Mouse (Mus musculus) liver, embryonic 16.5 days (tissue): ENCODE measurements around the gene Zfp423. TPM values are rescaled to one million over a fixed set of nuclear protein-coding genes. Genes with fewer than 3 reads are reported as not detected.

Source experiments
- ATAC-seq: fragments of 200-750 bp; cut with Nextera tagmentation; 2 replicates; pipeline ENCODE4 v1.8.0; 2017; ENCODE audit warnings: low read depth, mild to moderate bottlenecking, moderate number of reproducible peaks, moderate library complexity
- H3K27ac ChIP-seq: fragments of 300-500 bp; sonication (generic); 2 replicates; pipeline ENCODE4 v1.5.1; 2014; ENCODE audit warnings: mild to moderate bottlenecking, low read length
- H3K27me3 ChIP-seq: fragments of 300-500 bp; sonication (generic); 2 replicates; pipeline ENCODE4 v1.6.1; 2014; ENCODE audit warnings: low read depth, low read length, mixed read lengths; ENCODE audit not compliant: control insufficient read depth, insufficient read depth
- H3K36me3 ChIP-seq: fragments of 300-500 bp; sonication (generic); 2 replicates; pipeline ENCODE4 v1.6.1; 2014; ENCODE audit warnings: mild to moderate bottlenecking; ENCODE audit not compliant: control insufficient read depth, insufficient read depth
- H3K4me1 ChIP-seq: fragments of 300-500 bp; sonication (generic); 2 replicates; pipeline ENCODE4 v1.6.1; 2014; ENCODE audit warnings: low read depth, low read length, mixed read lengths; ENCODE audit not compliant: control insufficient read depth
- H3K4me2 ChIP-seq: fragments of 300-500 bp; sonication (generic); 2 replicates; pipeline ENCODE4 v1.6.1; 2014; ENCODE audit warnings: low read depth, low read length, mixed read lengths
- H3K4me3 ChIP-seq: fragments of 300-500 bp; sonication (generic); 2 replicates; pipeline ENCODE4 v1.5.1; 2014; ENCODE audit warnings: low read depth, mild to moderate bottlenecking, low read length
- H3K9ac ChIP-seq: fragments of 300-500 bp; sonication (generic); 2 replicates; pipeline ENCODE4 v1.6.1; 2014; ENCODE audit warnings: low read depth, low read length
- H3K9me3 ChIP-seq: fragments of 300-500 bp; sonication (generic); replicated peaks from 2 replicates; pipeline ENCODE4 v1.6.1; 2016; ENCODE audit warnings: low read length; ENCODE audit not compliant: control insufficient read depth
- WGBS: fragments of 180-500 bp; shearing (Covaris S2); extraction: QIAGEN DNeasy Blood & Tissue Kit; methylation state at CpG from one replicate; pipeline ENCODE4 v1.1.7; 2014; ENCODE audit not compliant: insufficient replicate concordance; 5-methylcytosine and 5-hydroxymethylcytosine counted together
- polyA plus RNA-seq: library from polyadenylated mRNA; unstranded; fragments of >200 nt; fragmentation: Nextera tagmentation; extraction: Ambion mirVana; gene quantifications from 2 replicates; pipeline ENCODE4 v1.2.1, GENCODE M21; 2015

Gene Zfp423
- polyA plus RNA-seq, 1 experiment from 2014 or later = 0.46 TPM

DNA sequence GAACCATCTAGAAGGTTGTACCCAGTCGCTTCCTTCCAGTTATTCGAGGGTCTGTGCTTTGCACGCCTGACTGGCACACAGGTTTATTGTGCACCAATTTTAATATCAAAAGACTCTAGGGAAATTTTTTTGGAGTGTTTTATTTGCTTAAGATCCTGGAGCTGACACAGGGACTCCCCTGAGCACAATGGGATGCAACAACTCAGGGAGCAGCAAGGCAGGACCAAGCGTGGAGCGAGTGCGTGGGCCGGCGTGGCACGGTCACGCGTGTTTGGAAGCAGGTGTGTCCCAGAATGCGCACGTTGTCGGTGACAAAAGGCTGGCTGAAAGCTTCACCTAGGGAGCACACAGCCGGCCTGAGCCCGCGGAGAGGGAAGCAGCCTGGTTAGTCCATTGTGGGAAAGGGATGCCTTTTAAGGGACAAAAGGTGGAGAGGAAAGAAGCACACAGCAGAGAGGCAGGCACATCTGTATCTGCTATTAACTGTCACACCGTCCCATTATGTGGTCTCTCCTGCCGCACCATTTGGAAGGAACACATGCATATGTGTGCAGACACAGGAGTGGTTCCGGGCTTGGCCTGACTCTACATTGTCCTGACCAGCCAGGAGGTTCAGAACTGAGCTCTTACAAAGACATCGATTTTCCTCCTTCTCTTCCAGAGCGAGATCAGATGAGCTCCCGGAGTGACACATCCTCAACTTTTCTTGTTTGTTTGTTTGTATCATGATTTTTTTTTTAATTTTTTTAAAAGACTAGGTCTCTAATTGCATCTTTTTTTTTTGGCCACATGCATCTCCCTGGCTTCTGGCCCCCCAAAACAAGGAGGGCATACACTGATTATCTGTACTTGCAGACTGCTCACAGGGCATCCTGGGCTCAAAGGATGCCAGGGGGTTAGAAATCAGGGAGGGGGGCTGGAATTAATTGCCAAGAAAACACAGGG, 126.7 kb downstream of the Zfp423 start:
- WGBS = 66% methylated on average over 23 of the region's 23 CpGs
- H3K27ac ChIP-seq = no peak overlapping the region
- no peaks in the 10 kb centered on the region for H3K4me1 ChIP-seq
- H3K36me3 ChIP-seq = no peaks in the 10 kb centered on the region
- H3K9me3 ChIP-seq = no peaks in the 10 kb centered on the region
- H3K4me2 ChIP-seq = no peak overlapping the region
- H3K4me3 ChIP-seq = no peak overlapping the region
- no peak for ATAC-seq
- H3K9ac ChIP-seq = no peak overlapping the region
- H3K27me3 ChIP-seq = no peaks in the 10 kb centered on the region; the same call in 1 of the 2 replicates

DNA sequence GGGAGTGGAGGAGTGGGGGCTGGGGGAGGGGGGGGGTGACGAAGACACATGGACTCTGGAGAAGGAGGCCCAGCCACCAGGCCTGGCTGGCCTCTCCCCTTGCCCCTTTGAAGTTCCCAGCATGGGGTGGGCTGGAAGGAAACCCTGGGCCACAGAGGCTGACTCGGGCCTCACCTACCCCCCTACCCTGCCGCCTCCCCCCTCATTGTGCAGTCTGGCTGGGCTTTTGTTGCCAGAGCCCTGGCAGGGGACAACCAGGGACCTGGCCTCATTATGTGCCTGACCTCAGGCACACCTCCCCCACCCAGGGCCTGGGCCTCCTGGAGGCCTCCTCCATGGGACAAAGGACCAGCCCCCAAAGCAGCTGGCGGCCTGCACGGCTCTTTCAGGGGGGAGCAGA, 127.8 kb downstream of the Zfp423 start:
- H3K36me3 ChIP-seq = no peaks in the 10 kb centered on the region
- H3K9me3 ChIP-seq = no peaks in the 10 kb centered on the region
- ATAC-seq = no peak
- no peak overlapping the region for H3K9ac ChIP-seq
- H3K4me1 ChIP-seq = no peaks in the 10 kb centered on the region
- no peak overlapping the region for H3K4me3 ChIP-seq
- H3K27ac ChIP-seq = no peak overlapping the region
- no peak overlapping the region for H3K4me2 ChIP-seq
- no peaks in the 10 kb centered on the region; the same call in 1 of the 2 replicates for H3K27me3 ChIP-seq
- WGBS = 43% methylated on average over 5 of the region's 5 CpGs

DNA sequence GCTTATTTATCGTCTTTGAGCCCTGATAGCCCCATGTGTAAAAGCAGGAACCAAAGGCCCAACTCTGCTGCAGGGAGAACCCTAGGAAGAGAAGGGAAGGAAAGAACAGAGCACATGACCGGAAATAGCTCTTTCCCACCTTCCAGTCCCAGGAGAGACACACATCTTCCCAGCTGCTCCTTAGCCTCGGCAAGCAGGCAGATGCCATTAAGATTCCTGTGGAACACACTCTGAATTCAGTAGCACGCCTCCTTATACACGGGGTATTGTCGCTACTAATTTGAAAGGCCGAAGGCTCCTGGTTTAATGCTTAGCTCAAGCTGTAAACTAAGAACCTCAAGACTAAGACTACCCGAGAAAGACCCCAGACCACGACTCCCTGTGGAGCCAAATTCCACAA, 128.3 kb downstream of the Zfp423 start:
- Histone ChIP-seq H3K4me1 (no peaks in the 10 kb centered on the region), H3K27me3 (no peaks in the 10 kb centered on the region; the same call in 1 of the 2 replicates), H3K36me3 (no peaks in the 10 kb centered on the region), H3K27ac (no peak overlapping the region), H3K9me3 (no peaks in the 10 kb centered on the region), H3K4me3 (no peak overlapping the region), H3K9ac (no peak overlapping the region), H3K4me2 (no peak overlapping the region)
- 38% methylated on average over 9 of the region's 9 CpGs for WGBS
- no peak for ATAC-seq

DNA sequence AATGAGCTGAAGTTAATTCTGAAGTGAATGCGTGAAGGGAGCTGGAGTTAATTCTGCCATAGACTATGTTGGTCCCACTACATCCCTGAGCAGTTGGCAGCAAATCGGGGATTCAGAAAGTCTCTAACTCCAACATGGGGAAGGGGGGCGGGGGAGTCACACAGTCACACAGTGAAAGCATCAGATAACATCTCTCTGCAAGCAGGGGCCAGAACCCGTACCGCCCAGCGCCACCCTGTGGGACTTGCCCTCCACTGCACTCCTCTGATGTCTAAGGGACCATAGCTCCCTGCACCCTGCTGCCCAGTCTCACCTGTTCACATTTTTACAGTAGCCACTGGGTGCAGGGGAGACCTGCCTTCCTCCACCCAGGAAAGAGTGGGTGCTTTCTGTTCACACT, 129.2 kb downstream of the Zfp423 start:
- Histone ChIP-seq H3K4me2 (no peak overlapping the region), H3K4me1 (no peaks in the 10 kb centered on the region), H3K9me3 (no peaks in the 10 kb centered on the region), H3K4me3 (no peak overlapping the region), H3K27me3 (no peaks in the 10 kb centered on the region), H3K36me3 (no peaks in the 10 kb centered on the region), H3K9ac (no peak overlapping the region), H3K27ac (no peak overlapping the region)
- WGBS = 29% methylated on average over 6 of the region's 6 CpGs
- ATAC-seq = no peak

DNA sequence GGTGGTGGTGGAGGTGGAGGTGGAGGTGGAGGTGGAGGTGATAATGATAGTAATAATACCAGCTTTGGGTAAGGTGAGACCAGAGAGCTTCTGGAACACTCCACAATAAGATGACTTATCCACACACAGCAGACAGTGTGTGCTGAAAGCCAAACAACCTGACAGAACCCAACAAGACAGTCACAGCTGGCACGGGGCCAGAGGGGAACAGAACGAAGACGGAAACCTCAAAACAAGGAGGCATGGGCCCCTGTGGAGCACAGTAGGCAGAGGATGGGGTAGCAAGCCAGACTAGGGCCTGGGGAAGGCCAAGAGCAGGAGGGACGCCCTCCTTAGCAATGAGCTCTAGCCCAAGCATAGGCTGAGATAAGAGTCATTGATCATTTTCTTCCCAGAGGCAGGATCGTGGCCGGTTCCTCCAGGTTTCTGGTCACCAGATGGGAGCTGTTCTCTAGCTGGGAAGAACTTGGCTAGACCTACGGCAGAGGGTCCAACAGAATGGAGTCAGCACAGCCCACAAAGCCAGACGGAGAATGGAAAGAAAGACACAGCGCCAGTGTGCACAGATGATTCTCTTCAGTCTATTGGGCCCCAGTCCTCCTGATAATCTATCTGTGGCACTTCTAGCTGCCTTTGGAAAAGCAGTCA, 133.3 kb downstream of the Zfp423 start:
- no peak for ATAC-seq
- 57% methylated on average over 9 of the region's 9 CpGs for WGBS

DNA sequence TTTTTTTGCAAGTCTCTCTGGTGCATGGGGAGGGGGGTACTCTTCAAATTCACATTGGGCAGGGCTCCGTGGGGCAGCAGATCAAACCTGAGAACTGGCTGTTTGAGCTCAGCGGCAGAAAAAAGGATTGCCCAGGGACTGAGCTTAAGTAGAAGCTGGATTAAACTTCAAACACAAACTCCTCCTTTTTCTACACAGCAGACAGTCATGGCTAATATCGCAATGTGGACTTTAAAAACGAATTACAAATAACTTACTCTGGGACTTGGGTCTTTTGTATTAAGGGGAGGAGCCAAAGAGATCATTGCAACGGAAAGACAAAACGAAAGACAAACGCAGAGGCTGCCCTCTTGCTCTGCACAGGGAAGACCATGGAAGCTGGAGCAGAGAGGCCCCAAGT, 136.2 kb downstream of the Zfp423 start:
- H3K36me3 ChIP-seq = no peaks in the 10 kb centered on the region
- H3K4me2 ChIP-seq = no peak overlapping the region
- no peak overlapping the region for H3K4me3 ChIP-seq
- H3K27me3 ChIP-seq = no peaks in the 10 kb centered on the region
- H3K27ac ChIP-seq = no peak overlapping the region
- no peaks in the 10 kb centered on the region for H3K4me1 ChIP-seq
- WGBS = 19% methylated on average over 7 of the region's 7 CpGs
- no peak for ATAC-seq
- no peak overlapping the region for H3K9ac ChIP-seq
- H3K9me3 ChIP-seq = no peaks in the 10 kb centered on the region

More for the DNA sequence above, 133.3 kb downstream of the Zfp423 start:
- no peak overlapping the region for H3K27ac ChIP-seq
- H3K27me3 ChIP-seq = no peaks in the 10 kb centered on the region
- H3K4me2 ChIP-seq = no peak overlapping the region
- H3K9me3 ChIP-seq = no peaks in the 10 kb centered on the region
- H3K4me3 ChIP-seq = no peak overlapping the region
- H3K9ac ChIP-seq = no peak overlapping the region
- H3K4me1 ChIP-seq = no peaks in the 10 kb centered on the region
- no peaks in the 10 kb centered on the region for H3K36me3 ChIP-seq

DNA sequence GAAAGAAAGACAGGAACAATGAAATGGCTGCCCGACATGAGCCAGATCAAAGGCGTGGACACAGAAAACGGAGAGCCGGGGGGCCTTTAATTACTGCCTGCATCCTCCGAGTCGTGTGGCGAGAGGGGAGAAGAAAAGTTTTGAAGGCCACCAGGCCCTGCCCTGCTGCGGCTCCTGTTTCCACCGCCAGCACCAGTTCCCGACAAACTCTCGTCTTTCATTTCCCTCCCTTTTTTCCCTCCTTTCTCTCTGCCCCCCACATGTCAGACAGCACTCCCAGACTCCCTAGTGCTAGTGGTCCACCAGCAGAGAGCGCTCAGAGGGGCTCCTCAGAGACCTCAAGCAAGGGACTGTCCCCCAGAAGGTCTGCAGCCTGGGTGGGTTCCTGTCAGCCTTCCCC, 136.7 kb downstream of the Zfp423 start:
- Histone ChIP-seq H3K27ac (no peak overlapping the region), H3K9ac (no peak overlapping the region), H3K4me1 (no peaks in the 10 kb centered on the region), H3K36me3 (no peaks in the 10 kb centered on the region), H3K27me3 (no peaks in the 10 kb centered on the region), H3K9me3 (no peaks in the 10 kb centered on the region), H3K4me3 (no peak overlapping the region), H3K4me2 (no peak overlapping the region)
- 40% methylated on average over 12 of the region's 12 CpGs for WGBS
- ATAC-seq = no peak

DNA sequence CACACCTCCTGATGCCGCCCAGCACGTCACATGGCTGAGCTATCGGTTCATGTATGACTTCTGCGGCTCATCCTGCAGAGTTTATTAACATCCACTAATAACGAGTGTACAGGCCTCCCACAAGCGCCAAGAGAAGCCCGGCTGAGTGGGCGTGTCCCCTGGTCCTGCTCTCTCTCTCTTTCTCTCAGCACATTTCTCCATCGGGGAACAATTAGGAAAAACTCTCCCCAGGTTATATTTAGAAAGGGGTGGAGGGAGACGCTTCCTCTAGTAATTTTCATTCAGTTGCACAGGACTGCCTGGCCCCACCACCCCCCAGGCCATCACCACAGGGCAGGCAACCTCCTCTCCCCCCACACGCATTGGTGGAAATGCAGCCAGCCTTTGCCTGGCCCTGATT, 137.2 kb downstream of the Zfp423 start:
- no peak for ATAC-seq
- no peaks in the 10 kb centered on the region for H3K36me3 ChIP-seq
- no peaks in the 10 kb centered on the region for H3K9me3 ChIP-seq
- H3K4me1 ChIP-seq = no peaks in the 10 kb centered on the region
- no peak overlapping the region for H3K4me3 ChIP-seq
- H3K27me3 ChIP-seq = no peaks in the 10 kb centered on the region
- H3K27ac ChIP-seq = no peak overlapping the region
- 63% methylated on average over 11 of the region's 11 CpGs for WGBS
- H3K9ac ChIP-seq = no peak overlapping the region
- no peak overlapping the region for H3K4me2 ChIP-seq

DNA sequence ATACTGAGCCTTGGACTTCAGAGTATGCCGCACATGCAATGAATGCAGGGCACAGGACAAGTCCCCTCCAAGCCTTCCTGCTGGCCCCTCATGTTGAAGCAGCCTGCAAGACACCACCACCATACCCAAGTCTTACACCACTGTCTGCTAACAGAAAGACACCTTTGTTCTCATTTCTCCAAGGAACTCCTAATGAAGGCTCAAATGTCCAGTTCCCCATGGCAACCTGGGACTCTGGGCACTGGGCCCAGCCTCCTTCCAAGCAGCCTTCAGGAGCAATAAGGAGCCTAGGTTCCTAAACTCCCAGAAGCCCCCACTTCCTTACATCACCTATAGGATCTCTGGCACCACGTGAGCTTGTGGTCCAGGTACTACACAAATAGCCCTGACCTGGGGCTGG, 137.7 kb downstream of the Zfp423 start:
- H3K4me1 ChIP-seq = no peaks in the 10 kb centered on the region
- no peak overlapping the region for H3K4me3 ChIP-seq
- H3K27ac ChIP-seq = no peak overlapping the region
- WGBS = 58% methylated on average over 2 of the region's 2 CpGs
- H3K36me3 ChIP-seq = no peaks in the 10 kb centered on the region
- H3K4me2 ChIP-seq = no peak overlapping the region
- no peak for ATAC-seq
- H3K9me3 ChIP-seq = no peaks in the 10 kb centered on the region
- no peaks in the 10 kb centered on the region for H3K27me3 ChIP-seq
- H3K9ac ChIP-seq = no peak overlapping the region
